Mouse (Mus musculus): ENCODE data around the gene Lrrtm4.

Gene Lrrtm4

DNA sequence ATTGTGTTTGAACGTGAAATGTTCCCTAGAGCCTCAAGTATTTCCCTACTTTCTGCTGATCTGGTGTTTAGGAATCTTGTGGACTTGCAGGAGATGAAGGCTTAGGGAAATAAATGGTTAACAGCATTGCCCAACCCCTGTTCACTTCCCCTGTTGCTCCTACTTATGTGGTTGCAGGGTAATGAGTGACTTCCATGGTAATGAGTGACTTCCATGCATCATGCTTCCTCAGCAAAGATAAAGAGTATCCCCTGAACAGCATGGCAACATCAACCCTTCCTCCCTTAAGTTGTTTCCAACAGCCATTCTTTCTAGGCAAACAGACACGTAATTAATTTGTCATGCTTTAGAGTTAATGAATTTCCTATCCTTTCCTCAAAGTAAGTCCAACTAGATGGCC lies 685.5 kb downstream of the Lrrtm4 start:
- DNase-seq (ENCODE audit: low read depth, low spot score) = no peak

DNA sequence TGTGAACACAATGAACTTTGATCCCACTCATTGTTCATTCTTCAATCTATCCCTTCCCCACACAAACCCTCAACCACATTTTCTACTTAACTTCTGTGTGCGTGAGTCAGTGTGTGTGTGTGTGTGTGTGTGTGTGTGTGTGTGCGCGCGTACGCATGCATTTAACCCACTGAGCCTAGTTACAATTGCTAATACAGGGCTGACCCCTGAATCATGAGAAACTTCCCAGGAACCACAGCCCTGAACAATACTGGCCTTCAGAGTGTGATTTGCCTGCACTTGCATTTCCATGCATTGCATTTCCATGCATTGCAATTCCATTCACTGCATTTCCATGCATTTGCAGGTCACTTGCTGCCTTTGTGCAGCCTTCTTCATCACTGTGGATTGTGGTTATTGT lies 701.8 kb downstream of the Lrrtm4 start:
- no peak for DNase-seq (ENCODE audit: low read depth, low spot score)

DNA sequence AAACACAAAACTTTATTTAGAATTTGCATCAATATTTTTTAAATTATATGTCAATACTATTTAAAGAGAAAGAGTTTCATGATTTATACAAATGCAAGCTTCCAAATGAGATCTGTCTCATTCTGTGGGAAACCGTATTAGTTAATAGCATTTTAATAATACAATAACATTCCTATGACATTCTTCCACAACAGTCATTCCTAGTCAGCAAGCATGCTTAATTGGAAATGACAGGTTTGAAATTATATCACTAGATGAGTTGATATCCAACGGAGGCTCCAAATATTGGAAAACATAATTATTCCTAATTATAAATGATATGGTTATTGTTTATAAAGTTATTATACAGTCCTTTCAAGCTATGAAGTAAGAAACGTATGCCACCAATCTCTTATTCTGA lies 714.7 kb downstream of the Lrrtm4 start:
- DNase-seq (ENCODE audit: low read depth, low spot score) = no peak

GRCm38 (mm10) chr6:80750769-80751168 lies 732.1 kb downstream of the Lrrtm4 start:
- no peak for DNase-seq (ENCODE audit: low read depth, low spot score)

- DNase-seq (ENCODE audit: low read depth, low spot score) = no peak
These were observed 742.0 kb downstream of the Lrrtm4 start for GRCm38 (mm10) chr6:80760641-80761204.

- no peak for DNase-seq (ENCODE audit: low read depth, low spot score)
These were observed 767.6 kb downstream of the Lrrtm4 start for GRCm38 (mm10) chr6:80786282-80786681.

DNA sequence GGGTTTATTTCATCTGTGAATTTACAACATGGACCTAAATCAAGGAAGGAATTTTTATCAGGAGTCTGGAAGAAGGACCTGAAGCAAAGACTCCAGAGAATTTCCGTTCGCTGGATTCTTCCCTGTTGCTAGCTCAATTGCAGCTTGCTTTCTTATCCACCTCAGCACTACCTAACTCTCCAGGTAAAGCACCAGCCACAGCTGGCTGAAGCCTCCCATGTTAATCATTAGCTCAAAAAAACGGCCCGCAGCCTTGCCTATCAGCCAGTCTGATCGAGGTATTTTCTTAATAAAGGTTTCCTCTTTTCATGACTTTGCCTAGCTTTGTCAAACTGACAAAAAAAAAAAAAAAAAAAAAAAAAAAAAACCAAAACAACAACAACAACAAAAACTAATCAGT lies 805.1 kb downstream of the Lrrtm4 start:
- no peak for DNase-seq (ENCODE audit: low read depth, low spot score)

DNA sequence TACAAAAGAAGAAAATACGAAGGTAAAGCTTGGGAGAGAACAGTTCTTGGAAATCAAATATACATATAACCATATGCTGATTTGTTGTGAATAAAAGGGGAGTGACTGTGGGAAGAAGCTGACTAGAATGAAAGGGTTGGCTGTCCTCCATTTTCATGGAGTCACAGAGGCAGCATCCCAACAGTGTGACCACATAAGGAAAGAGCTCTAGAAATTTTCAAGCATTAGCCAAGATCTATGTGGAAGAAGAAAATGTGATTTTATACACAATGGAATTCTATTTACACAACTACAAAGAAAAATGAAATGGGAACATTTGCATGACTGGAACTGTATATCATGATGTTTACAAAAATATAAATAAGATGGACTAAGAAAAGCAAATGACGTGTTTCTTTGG lies 821.1 kb downstream of the Lrrtm4 start:
- no peak for DNase-seq (ENCODE audit: low read depth, low spot score)

- no peak for DNase-seq (ENCODE audit: low read depth, low spot score)
These were observed 826.6 kb downstream of the Lrrtm4 start for GRCm38 (mm10) chr6:80845294-80845693.

DNA sequence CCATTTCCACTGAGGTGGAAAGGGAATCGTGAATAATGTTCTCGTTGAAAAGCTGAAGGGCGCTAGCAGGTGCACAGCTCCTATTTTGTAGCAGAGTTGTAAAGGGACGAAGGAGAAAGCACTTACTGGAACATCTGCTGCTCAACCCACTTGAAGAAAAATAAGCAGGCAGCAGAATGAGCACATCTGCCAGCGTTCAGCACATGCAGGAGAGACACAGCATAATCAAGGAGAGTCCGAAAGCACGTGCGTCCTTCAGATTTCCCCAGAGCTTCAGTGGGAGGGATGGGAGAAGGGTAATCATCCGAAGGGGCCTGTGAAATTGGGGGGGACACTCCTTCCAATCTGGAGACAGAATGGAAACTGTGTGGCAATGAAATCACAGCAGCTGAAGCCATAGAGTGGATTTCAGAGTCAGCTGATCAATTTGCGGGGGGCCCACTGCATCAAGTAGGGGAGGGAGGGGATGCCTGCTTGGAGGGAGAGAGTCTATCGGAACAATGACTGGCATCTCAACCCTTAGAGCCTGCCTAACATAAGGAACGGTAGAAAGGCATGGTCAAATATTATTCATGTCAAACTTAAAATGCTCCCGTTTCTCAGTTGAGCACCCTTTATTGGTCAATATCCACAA lies 838.4 kb downstream of the Lrrtm4 start:
- no peak for DNase-seq (ENCODE audit: low read depth, low spot score)
